Mouse (Mus musculus): ENCODE measurements at regions not wholly inside any gene's neighbourhood (a gene's known extent, or its start where the extent isn't known, plus 50 kb on each side); places are given as distances from the start of the nearest gene placed in this dataset.

GRCm38 (mm10) chr15:93189266-93189855 is 85.6 kb downstream of the Gxylt1 start:
- no peak for DNase-seq
- TF ChIP-seq POLR2A (IDR thresholded peaks at IDR 0.05; ENCODE audit: borderline replicate concordance, extremely low read depth, low read depth, low read length) (no peak), CTCF (IDR thresholded peaks at IDR 0.05; ENCODE audit: insufficient read depth, low read length) (no peak)
- 90% methylated on average over 7 of the region's 7 CpGs for WGBS
- Histone ChIP-seq H3K4me3 (replicated peaks; ENCODE audit: extremely low read depth, low read depth, low read length) (no peak overlapping the region), H3K4me1 (ENCODE audit: control insufficient read depth, insufficient read depth, low read length) (no peaks in the 10 kb centered on the region)

GRCm38 (mm10) chr15:93176221-93176620 is 98.8 kb downstream of the Gxylt1 start:
- 79% methylated on average over 5 of the region's 5 CpGs for WGBS
- no peak for DNase-seq

GRCm38 (mm10) chr15:93168784-93169183 is 106.2 kb downstream of the Gxylt1 start:
- 30% methylated on average over 3 of the region's 3 CpGs for whole genome bisulfite sequencing
- DNase-seq = no peak
- no peaks in the 10 kb centered on the region for H3K4me1 ChIP-seq (ENCODE audit: control insufficient read depth, insufficient read depth, low read length)
- H3K4me3 ChIP-seq (replicated peaks; ENCODE audit: extremely low read depth, low read depth, low read length) = no peak overlapping the region
- no peak for TF ChIP-seq POLR2A (IDR thresholded peaks at IDR 0.05; ENCODE audit: borderline replicate concordance, extremely low read depth, low read depth, low read length)

More at GRCm38 (mm10) chr15:93176221-93176620, 98.8 kb downstream of the Gxylt1 start:
- TF ChIP-seq POLR2A (IDR thresholded peaks at IDR 0.05; ENCODE audit: borderline replicate concordance, extremely low read depth, low read depth, low read length) (no peak), CTCF (IDR thresholded peaks at IDR 0.05; ENCODE audit: insufficient read depth, low read length) (no peak)
- H3K4me1 ChIP-seq (ENCODE audit: control insufficient read depth, insufficient read depth, low read length) = no peaks in the 10 kb centered on the region
- no peak overlapping the region for H3K4me3 ChIP-seq (replicated peaks; ENCODE audit: extremely low read depth, low read depth, low read length)

- TF ChIP-seq POLR2A (IDR thresholded peaks at IDR 0.05; ENCODE audit: borderline replicate concordance, extremely low read depth, low read depth, low read length) = no peak
- no peak for TF ChIP-seq CTCF (IDR thresholded peaks at IDR 0.05; ENCODE audit: insufficient read depth, low read length)
- 75% methylated on average over 9 of the region's 9 CpGs for WGBS
- DNase-seq = no peak
- Histone ChIP-seq H3K4me3 (replicated peaks; ENCODE audit: extremely low read depth, low read depth, low read length) (no peak overlapping the region), H3K4me1 (ENCODE audit: control insufficient read depth, insufficient read depth, low read length) (0 out of 2 replicates have a peak, but pooled peaks cover under 1% of the 10 kb centered on the region)
These were observed 107.5 kb downstream of the Gxylt1 start for GRCm38 (mm10) chr15:93167451-93167850.

- Histone ChIP-seq H3K4me3 (replicated peaks; ENCODE audit: extremely low read depth, low read depth, low read length) (peak overlapping the region; percentile 30), H3K4me1 (ENCODE audit: control insufficient read depth, insufficient read depth, low read length) (0 out of 2 replicates have a peak, but pooled peaks cover 3% of the 10 kb centered on the region)
- no peak for TF ChIP-seq CTCF (IDR thresholded peaks at IDR 0.05; ENCODE audit: insufficient read depth, low read length)
- TF ChIP-seq POLR2A (IDR thresholded peaks at IDR 0.05; ENCODE audit: borderline replicate concordance, extremely low read depth, low read depth, low read length) = no peak
- WGBS = 48% methylated on average over 25 of the region's 25 CpGs
- DNase-seq = no peak
These were observed 112.8 kb downstream of the Gxylt1 start for GRCm38 (mm10) chr15:93161924-93162910.

GRCm38 (mm10) chr15:93161329-93161728 is 113.7 kb downstream of the Gxylt1 start:
- WGBS = 50% methylated on average over 7 of the region's 7 CpGs
- TF ChIP-seq CTCF (IDR thresholded peaks at IDR 0.05; ENCODE audit: insufficient read depth, low read length) (no peak), POLR2A (IDR thresholded peaks at IDR 0.05; ENCODE audit: borderline replicate concordance, extremely low read depth, low read depth, low read length) (no peak)

GRCm38 (mm10) chr15:93155756-93156155 is 119.2 kb downstream of the Gxylt1 start:
- DNase-seq = no peak
- Histone ChIP-seq H3K4me1 (ENCODE audit: control insufficient read depth, insufficient read depth, low read length) (no peaks in the 10 kb centered on the region), H3K4me3 (replicated peaks; ENCODE audit: extremely low read depth, low read depth, low read length) (no peak overlapping the region)
- 73% methylated on average over 3 of the region's 3 CpGs for WGBS
- TF ChIP-seq CTCF (IDR thresholded peaks at IDR 0.05; ENCODE audit: insufficient read depth, low read length) (no peak), POLR2A (IDR thresholded peaks at IDR 0.05; ENCODE audit: borderline replicate concordance, extremely low read depth, low read depth, low read length) (no peak)

More at GRCm38 (mm10) chr15:93161329-93161728, 113.7 kb downstream of the Gxylt1 start:
- Histone ChIP-seq H3K4me3 (replicated peaks; ENCODE audit: extremely low read depth, low read depth, low read length) (no peak overlapping the region), H3K4me1 (ENCODE audit: control insufficient read depth, insufficient read depth, low read length) (0 out of 2 replicates have a peak, but pooled peaks cover 3% of the 10 kb centered on the region)
- DNase-seq = no peak

GRCm38 (mm10) chr15:93154022-93154421 is 121.0 kb downstream of the Gxylt1 start:
- TF ChIP-seq POLR2A (IDR thresholded peaks at IDR 0.05; ENCODE audit: borderline replicate concordance, extremely low read depth, low read depth, low read length) (no peak), CTCF (IDR thresholded peaks at IDR 0.05; ENCODE audit: insufficient read depth, low read length) (no peak)
- Histone ChIP-seq H3K4me1 (ENCODE audit: control insufficient read depth, insufficient read depth, low read length) (no peaks in the 10 kb centered on the region), H3K4me3 (replicated peaks; ENCODE audit: extremely low read depth, low read depth, low read length) (no peak overlapping the region)
- no peak for DNase-seq
- WGBS = 44% methylated on average over 4 of the region's 4 CpGs

- WGBS = 56% methylated on average over 9 of the region's 9 CpGs
- Histone ChIP-seq H3K4me3 (replicated peaks; ENCODE audit: extremely low read depth, low read depth, low read length) (no peak overlapping the region), H3K4me1 (ENCODE audit: control insufficient read depth, insufficient read depth, low read length) (no peaks in the 10 kb centered on the region)
- DNase-seq = no peak
- TF ChIP-seq POLR2A (IDR thresholded peaks at IDR 0.05; ENCODE audit: borderline replicate concordance, extremely low read depth, low read depth, low read length) (no peak), CTCF (IDR thresholded peaks at IDR 0.05; ENCODE audit: insufficient read depth, low read length) (no peak)
These were observed 130.1 kb downstream of the Gxylt1 start for GRCm38 (mm10) chr15:93144899-93145298.
